Mouse (Mus musculus): ENCODE data around the gene Wwp2. TPM values are rescaled to one million over a fixed set of nuclear protein-coding genes. Genes with fewer than 3 reads are reported as not detected.

Gene Wwp2
- polyA plus RNA-seq (2015; fragmentation: Nextera tagmentation; extraction: Ambion mirVana) = 28.4 and 30.1 TPM in 2 replicates

DNA sequence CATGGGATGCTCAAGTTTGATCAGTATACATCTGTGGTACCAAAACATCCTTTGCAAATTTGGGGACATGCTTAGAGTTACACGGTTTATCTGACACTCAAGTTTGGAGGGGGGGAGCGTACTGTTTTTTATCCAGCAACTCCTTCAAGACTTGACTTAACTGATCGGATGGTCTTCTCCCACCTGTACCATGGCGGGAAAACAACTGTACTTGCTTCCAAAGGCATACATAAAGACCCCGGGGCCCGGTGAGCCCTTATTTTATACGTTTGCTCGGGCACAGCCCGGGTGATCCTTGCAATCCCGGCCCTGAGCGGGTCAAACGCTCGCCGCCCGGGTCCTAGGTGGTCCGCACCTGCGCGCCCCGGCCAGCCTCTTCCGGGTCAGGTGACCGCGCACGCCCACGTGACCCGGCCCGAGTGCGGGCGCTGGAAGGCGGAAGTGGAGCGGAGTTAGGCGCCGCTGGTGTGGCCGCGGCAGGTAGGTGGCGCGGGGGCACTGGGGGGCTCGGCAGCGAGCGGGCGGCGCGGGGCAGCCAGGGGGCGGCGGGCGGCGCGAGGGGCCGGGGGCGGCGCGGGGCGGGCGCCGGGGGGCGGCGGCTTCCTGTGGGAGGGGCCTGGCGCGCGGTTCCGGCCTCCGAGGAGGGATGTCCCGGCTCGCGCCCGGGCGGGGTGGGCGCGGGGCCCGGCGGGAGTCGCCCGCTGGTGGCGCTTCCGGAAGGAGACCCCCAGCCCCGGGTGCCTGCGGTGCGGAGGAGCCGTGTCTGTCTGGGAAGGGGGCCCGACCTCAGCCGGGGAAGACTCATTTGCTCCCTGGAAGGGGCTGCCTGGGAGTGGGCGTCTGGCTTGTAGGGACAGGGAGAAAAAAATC is at the start of gene Wwp2:
Gene Wwp2, plus strand, starts transcription at position 404 of the 870 bp plus-strand sequence.
- ATAC-seq (ENCODE audit: extremely low read depth, insufficient number of reproducible peaks, low FRiP score, low TSS enrichment) = peak; percentile 89
- Histone ChIP-seq H3K4me2 (peak within 1 kb of the TSS; percentile 83), H3K36me3 (no peaks in the 10 kb centered on the region), H3K4me1 (peaks cover 15% of the 10 kb centered on the region), H3K4me3 (peak within 1 kb of the TSS; percentile 86), H3K9ac (peak within 1 kb of the TSS; percentile 93), H3K9me3 (no peaks in the 10 kb centered on the region), H3K27ac (replicated peaks) (peak within 1 kb of the TSS; percentile 90), H3K27me3 (replicated peaks) (no peaks in the 10 kb centered on the region)
- WGBS = under 1% methylated on average over 62 of the region's 81 CpGs

DNA sequence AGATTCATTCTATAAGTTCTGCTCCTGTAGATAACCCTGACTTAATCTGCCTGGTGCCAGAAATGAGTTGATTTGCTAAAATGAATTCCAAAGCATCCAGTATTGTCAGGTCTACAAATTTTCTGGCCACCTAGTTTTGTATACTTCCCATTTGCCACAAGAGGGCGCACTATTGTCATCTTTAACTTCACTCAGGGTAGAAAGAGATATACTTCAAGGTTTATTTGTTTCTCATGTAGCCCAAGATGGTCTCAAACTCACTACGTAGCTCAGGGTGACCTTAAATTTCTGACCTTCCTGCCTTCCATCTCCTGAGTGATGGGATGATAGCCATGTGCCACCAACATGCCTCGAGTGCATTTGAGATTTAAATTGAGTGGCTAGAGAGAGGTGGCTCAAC is 49.5 kb upstream of the Wwp2 start:
- peaks cover 42% of the 10 kb centered on the region for H3K4me1 ChIP-seq
- 33% methylated on average over 3 of the region's 3 CpGs for WGBS

DNA sequence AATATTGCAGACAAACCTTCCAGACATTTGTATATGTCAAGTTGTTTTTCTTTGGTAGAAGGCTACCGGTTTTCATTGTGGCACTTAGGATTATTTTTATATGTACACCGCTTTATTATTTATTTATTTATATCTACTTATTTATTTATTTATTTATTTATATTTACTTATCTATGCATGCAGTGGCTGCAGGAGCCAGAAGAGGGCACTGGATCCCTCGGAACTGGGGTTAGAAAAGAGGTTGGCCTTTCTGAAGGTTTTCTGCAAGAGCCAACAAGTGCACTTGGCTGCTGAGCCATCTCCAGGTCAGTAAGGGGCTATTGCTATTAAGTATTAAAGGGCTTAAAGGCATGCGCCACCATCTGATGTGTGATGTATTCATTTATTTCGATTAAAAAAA is 48.3 kb upstream of the Wwp2 start:
- ATAC-seq (ENCODE audit: extremely low read depth, insufficient number of reproducible peaks, low FRiP score, low TSS enrichment) = no peak

More for the DNA sequence above, 49.5 kb upstream of the Wwp2 start:
- no peak overlapping the region for H3K4me2 ChIP-seq
- no peaks in the 10 kb centered on the region for H3K36me3 ChIP-seq
- H3K27ac ChIP-seq (replicated peaks) = peak overlapping the region; percentile 33; the same call in 1 of the 2 replicates
- no peak overlapping the region for H3K9ac ChIP-seq
- no peak for ATAC-seq (ENCODE audit: extremely low read depth, insufficient number of reproducible peaks, low FRiP score, low TSS enrichment)
- no peak overlapping the region for H3K4me3 ChIP-seq
- H3K9me3 ChIP-seq = no peaks in the 10 kb centered on the region
- H3K27me3 ChIP-seq (replicated peaks) = no peaks in the 10 kb centered on the region

DNA sequence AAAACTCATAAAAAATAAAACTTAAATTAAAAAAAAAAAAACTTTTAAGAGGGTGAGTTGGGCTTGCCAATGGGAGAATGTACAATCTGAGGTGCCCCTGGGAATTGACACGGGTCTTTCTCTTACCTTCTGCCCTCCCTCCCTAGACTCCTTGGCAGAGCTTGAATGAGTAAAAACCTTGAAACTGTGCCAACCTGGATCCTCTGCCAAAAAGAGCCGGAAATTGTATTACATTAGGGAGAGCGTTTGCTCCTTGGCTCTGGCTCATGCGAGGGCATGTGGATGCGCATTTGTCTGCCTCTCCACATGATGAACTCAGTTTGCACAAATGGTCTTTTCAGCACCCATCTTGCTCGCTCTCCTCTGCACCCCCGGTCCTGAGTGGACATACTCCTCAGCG is 46.6 kb upstream of the Wwp2 start:
- ATAC-seq (ENCODE audit: extremely low read depth, insufficient number of reproducible peaks, low FRiP score, low TSS enrichment) = no peak

More for the DNA sequence above, 48.3 kb upstream of the Wwp2 start:
- H3K9me3 ChIP-seq = no peaks in the 10 kb centered on the region
- H3K9ac ChIP-seq = no peak overlapping the region
- no peaks in the 10 kb centered on the region for H3K36me3 ChIP-seq
- H3K27me3 ChIP-seq (replicated peaks) = no peaks in the 10 kb centered on the region
- H3K4me2 ChIP-seq = no peak overlapping the region
- no peak overlapping the region for H3K27ac ChIP-seq (replicated peaks)
- WGBS = 68% methylated on average over 5 of the region's 5 CpGs
- H3K4me3 ChIP-seq = no peak overlapping the region
- H3K4me1 ChIP-seq = peaks cover 42% of the 10 kb centered on the region

DNA sequence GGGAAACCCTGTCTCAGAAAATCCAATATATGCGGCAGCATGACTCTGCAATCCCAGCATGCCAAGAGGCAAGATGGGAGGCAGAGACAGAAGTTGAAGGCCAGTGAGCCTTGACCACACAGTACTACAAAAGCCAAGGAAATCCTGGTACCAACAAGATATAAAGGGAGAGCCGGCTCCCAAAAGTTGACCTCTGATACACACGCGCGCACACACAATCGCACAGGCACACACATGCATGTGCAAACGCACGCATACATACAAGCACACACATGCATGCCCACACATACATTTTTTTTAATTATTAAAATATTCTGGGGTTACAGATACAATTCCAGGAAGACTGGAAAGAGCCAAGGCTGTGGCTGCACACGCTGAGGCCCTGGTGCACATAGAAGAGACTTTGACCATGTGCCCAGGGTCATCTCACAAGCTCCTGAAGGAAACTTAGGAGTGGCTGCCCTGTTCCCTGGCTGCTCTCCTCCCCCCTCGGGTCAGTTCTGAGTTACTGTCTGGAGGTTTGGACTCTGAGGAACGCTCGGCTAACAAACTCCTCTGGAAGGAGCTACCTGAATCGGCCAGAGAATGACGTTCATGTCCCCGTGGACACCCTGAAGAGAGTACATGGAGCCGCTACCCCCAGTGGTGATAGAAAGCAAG is 45.6 kb upstream of the Wwp2 start:
- Histone ChIP-seq H3K9me3 (no peaks in the 10 kb centered on the region), H3K4me2 (no peak overlapping the region), H3K9ac (no peak overlapping the region), H3K36me3 (no peaks in the 10 kb centered on the region), H3K4me1 (peaks cover 23% of the 10 kb centered on the region), H3K27me3 (replicated peaks) (no peaks in the 10 kb centered on the region), H3K4me3 (no peak overlapping the region), H3K27ac (replicated peaks) (no peak overlapping the region)
- WGBS = 83% methylated on average over 16 of the region's 16 CpGs
- ATAC-seq (ENCODE audit: extremely low read depth, insufficient number of reproducible peaks, low FRiP score, low TSS enrichment) = no peak

More for the DNA sequence above, 46.6 kb upstream of the Wwp2 start:
- no peak overlapping the region for H3K4me3 ChIP-seq
- H3K27ac ChIP-seq (replicated peaks) = no peak overlapping the region
- H3K27me3 ChIP-seq (replicated peaks) = no peaks in the 10 kb centered on the region
- no peaks in the 10 kb centered on the region for H3K36me3 ChIP-seq
- peaks cover 33% of the 10 kb centered on the region for H3K4me1 ChIP-seq
- H3K9me3 ChIP-seq = no peaks in the 10 kb centered on the region
- WGBS = 59% methylated on average over 8 of the region's 8 CpGs
- no peak overlapping the region for H3K9ac ChIP-seq
- no peak overlapping the region for H3K4me2 ChIP-seq

DNA sequence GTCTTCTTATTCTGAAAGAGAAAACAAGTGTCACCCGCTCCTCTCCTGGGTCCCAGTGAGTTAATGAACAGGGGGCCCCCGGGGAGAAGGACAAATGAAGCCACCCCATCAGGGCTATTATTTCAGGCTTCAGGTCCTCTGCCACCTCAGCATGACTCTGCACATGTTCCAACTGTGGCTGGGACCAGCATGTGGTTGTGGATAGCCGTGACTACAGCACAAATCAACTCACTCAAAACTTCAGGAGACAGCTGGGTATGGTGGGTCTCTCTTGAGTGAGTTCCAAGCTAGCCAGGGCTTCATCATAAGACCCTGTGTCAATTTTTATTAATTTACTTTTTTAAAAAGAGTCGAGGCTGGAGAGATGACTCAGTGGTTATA is 45.0 kb upstream of the Wwp2 start:
- no peaks in the 10 kb centered on the region for H3K27me3 ChIP-seq (replicated peaks)
- H3K36me3 ChIP-seq = no peaks in the 10 kb centered on the region
- H3K4me3 ChIP-seq = no peak overlapping the region
- no peaks in the 10 kb centered on the region for H3K9me3 ChIP-seq
- peaks cover 18% of the 10 kb centered on the region for H3K4me1 ChIP-seq
- ATAC-seq (ENCODE audit: extremely low read depth, insufficient number of reproducible peaks, low FRiP score, low TSS enrichment) = no peak
- H3K9ac ChIP-seq = no peak overlapping the region
- no peak overlapping the region for H3K4me2 ChIP-seq
- 59% methylated on average over 4 of the region's 4 CpGs for WGBS
- H3K27ac ChIP-seq (replicated peaks) = no peak overlapping the region

DNA sequence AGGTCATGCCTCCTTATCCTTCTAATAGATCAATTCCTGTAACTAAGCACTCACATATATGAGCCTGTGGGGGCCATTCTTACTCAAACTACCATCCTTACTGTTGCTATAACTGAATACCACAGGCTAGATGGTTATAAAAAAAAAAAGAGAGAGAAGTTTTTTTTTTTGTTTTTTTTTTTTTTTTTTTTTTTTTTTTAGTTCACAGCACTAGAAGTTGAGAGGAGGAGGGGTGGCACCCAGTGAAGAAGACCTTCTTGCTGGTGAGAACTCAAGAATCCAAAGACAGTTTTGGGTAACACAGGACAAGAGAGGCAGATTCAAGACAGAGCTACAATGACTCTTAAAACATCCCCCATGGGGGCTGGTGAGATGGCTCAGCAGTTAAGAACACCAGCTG is 40.8 kb upstream of the Wwp2 start:
- no peak for ATAC-seq (ENCODE audit: extremely low read depth, insufficient number of reproducible peaks, low FRiP score, low TSS enrichment)
- no peaks in the 10 kb centered on the region for H3K36me3 ChIP-seq
- H3K9ac ChIP-seq = no peak overlapping the region
- no peak overlapping the region for H3K27ac ChIP-seq (replicated peaks)
- no peak overlapping the region for H3K4me2 ChIP-seq
- H3K27me3 ChIP-seq (replicated peaks) = no peaks in the 10 kb centered on the region
- H3K4me3 ChIP-seq = no peak overlapping the region
- H3K4me1 ChIP-seq = no peaks in the 10 kb centered on the region
- H3K9me3 ChIP-seq = no peaks in the 10 kb centered on the region

DNA sequence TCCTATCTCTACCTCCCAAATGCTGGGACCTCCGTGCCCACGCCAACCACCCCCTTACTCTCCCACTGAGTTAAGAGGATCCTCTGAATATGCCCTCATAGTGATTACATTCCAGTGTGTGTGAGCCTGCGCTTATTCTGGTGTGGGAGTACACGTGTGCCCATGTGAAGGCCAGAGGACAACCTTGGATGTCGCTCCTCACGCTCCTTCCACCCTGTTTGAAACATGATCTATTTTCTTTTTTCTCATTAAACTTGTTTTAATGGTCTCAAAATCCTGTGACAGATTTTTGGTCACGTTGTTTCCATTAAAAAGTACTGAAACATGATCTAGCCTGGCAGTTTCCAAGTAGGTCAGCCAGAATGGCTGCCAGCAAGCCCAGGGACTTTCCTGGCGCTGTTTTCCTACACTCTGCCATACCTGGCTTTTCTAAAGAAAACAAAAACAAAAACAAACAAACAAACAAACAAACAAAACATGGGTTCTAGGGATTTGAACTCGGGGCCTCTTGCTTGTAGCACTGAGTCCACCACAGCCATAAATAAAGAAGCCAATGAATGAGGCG is 40.0 kb upstream of the Wwp2 start:
- ATAC-seq (ENCODE audit: extremely low read depth, insufficient number of reproducible peaks, low FRiP score, low TSS enrichment) = no peak
- WGBS = 84% methylated on average over 10 of the region's 10 CpGs

DNA sequence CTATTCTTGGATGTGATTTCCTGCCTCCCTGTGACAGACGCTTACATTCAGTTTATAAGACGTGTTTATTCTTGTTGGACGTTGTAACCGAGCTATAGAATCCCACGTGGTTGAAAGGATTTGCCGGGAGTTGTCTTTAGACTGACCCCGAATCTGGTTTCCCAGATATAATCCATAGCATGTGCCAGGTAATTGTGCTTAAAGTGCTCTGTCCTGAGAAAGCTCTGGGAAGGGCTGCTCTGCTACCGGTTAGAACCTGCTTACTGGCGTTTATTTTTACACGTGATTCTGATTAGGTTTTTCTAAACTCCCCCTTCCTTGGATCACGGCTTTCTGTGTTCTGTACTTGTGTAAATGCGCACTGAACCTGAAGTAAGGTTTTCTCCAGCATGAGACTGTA is 38.5 kb upstream of the Wwp2 start:
- no peak overlapping the region for H3K9ac ChIP-seq
- no peaks in the 10 kb centered on the region for H3K36me3 ChIP-seq
- 55% methylated on average over 12 of the region's 12 CpGs for WGBS
- H3K4me2 ChIP-seq = no peak overlapping the region
- 0 out of 2 replicates have a peak, but pooled peaks cover 2% of the 10 kb centered on the region for H3K27me3 ChIP-seq (replicated peaks)
- H3K27ac ChIP-seq (replicated peaks) = no peak overlapping the region
- no peak for ATAC-seq (ENCODE audit: extremely low read depth, insufficient number of reproducible peaks, low FRiP score, low TSS enrichment)
- no peaks in the 10 kb centered on the region for H3K9me3 ChIP-seq
- H3K4me1 ChIP-seq = peaks cover 5% of the 10 kb centered on the region; the same call in 1 of the 2 replicates
- H3K4me3 ChIP-seq = no peak overlapping the region

More for the DNA sequence above, 40.0 kb upstream of the Wwp2 start:
- no peaks in the 10 kb centered on the region for H3K4me1 ChIP-seq
- no peaks in the 10 kb centered on the region for H3K36me3 ChIP-seq
- no peak overlapping the region for H3K4me2 ChIP-seq
- no peak overlapping the region for H3K4me3 ChIP-seq
- no peak overlapping the region for H3K9ac ChIP-seq
- no peaks in the 10 kb centered on the region for H3K27me3 ChIP-seq (replicated peaks)
- H3K9me3 ChIP-seq = no peaks in the 10 kb centered on the region
- H3K27ac ChIP-seq (replicated peaks) = no peak overlapping the region

DNA sequence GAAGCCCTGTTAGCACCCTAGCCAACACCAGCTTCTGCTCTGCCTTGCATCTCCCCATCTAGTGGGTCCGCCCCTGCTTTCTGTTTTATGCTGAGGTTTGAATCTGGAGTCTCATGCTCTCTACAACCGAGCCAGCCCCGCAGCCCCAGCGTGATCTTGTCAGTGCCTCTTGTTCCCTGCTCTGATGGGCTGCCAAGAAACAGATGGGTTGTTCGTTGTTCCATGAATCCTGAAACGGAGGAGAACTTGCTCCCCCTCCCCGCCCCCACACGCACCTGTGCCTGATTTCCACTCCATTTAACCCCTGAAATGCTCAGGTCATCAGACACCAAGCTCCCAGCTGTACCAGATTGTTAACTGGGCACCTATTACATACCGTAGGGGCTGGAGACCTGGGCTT is 36.7 kb upstream of the Wwp2 start:
- Histone ChIP-seq H3K4me1 (peaks cover 15% of the 10 kb centered on the region), H3K9me3 (no peaks in the 10 kb centered on the region), H3K4me2 (no peak overlapping the region), H3K27ac (replicated peaks) (no peak overlapping the region), H3K36me3 (no peaks in the 10 kb centered on the region), H3K9ac (no peak overlapping the region), H3K4me3 (no peak overlapping the region), H3K27me3 (replicated peaks) (0 out of 2 replicates have a peak, but pooled peaks cover 2% of the 10 kb centered on the region)
- 46% methylated on average over 9 of the region's 9 CpGs for WGBS
- no peak for ATAC-seq (ENCODE audit: extremely low read depth, insufficient number of reproducible peaks, low FRiP score, low TSS enrichment)

DNA sequence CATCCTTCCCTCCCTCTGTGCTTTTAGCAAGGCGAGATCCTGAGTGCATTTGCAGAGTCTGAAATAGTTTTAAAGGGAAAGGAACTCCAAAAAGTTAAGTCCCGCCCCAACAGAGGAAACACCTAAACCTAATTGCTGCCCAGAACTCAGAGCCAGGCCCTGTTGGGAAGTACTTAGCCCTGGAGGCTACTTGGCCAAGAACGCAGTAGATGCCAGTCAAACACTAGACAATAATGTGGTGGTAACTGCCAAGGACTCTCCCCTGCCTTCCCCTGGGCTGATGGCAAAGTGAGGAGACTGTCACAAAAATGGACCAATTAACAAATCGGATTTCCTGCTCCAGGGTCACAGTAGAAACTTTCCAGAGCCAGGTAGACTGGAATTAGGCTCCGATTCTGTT is 34.3 kb upstream of the Wwp2 start:
- H3K4me2 ChIP-seq = peak overlapping the region; percentile 69
- H3K4me1 ChIP-seq = peaks cover 15% of the 10 kb centered on the region
- 75% methylated on average over 5 of the region's 5 CpGs for WGBS
- H3K4me3 ChIP-seq = no peak overlapping the region
- H3K36me3 ChIP-seq = no peaks in the 10 kb centered on the region
- H3K9me3 ChIP-seq = no peaks in the 10 kb centered on the region
- no peak for ATAC-seq (ENCODE audit: extremely low read depth, insufficient number of reproducible peaks, low FRiP score, low TSS enrichment)
- H3K27me3 ChIP-seq (replicated peaks) = 0 out of 2 replicates have a peak, but pooled peaks cover 2% of the 10 kb centered on the region
- H3K27ac ChIP-seq (replicated peaks) = no peak overlapping the region
- no peak overlapping the region for H3K9ac ChIP-seq
